Mouse (Mus musculus) kidney, adult 18-20 months (tissue): Measurements from ENCODE around the gene Ankrd12.

Experiments used
- DNase-seq: peaks from one replicate; pipeline ENCODE4 v3.0.0; 2021

The Ankrd12 gene

DNA sequence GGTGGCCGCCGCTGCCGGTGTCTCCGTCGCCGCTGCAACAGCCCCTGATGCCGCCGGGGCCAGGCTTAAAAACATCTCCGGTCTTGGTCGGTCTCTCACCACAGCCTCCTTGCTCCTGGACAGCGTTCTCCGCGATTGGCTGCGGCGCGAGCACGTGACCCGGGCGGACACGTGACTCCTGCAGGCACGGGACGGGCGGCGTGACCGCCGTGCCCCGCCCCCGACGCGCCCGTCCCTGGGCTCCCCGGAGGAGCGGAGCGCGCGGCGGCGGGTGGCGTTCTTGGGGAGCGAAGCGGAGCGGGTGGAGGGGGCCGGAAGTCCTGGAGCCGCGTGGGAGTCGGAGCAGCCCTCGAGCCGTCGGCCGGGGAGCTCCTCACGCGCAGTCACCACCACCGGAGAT lies at the start of gene Ankrd12:
Gene Ankrd12 (minus strand): TSS at position 156 of the 400 bp plus-strand sequence.
- DNase-seq = peak; percentile 98

DNA sequence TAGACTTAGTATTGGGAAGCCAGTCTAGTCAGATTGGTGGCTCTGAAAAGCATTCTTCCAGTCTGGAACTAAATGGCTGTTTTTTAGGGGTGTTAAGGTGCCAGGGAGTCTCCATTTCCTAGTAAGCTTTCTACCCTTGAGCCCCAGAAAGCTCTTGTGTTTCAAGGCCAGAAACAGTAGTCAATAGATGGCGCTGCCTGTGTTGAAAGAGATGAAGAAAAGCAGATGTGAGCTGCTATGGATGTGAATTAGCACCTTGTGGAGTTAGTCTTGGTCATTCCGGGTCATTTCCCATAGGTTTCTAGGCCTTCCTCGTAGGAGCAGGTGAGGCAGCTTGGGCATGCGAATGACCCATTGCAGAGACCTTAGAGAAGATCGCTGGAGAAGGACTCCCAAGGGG lies 48.3 kb upstream of the Ankrd12 start:
- no peak for DNase-seq

- DNase-seq = no peak
Measured at GRCm38 (mm10) chr17:66123816-66124610, 47.1 kb upstream of the Ankrd12 start.

- peak; percentile 95 for DNase-seq
Measured at GRCm38 (mm10) chr17:66123066-66123815, 46.4 kb upstream of the Ankrd12 start, which contains the start of gene Ddx11. Gene Ddx11 (plus strand): TSS chr17:66123520.

GRCm38 (mm10) chr17:66120701-66121100 lies 43.8 kb upstream of the Ankrd12 start:
- DNase-seq = no peak

GRCm38 (mm10) chr17:66118991-66119390 lies 42.1 kb upstream of the Ankrd12 start:
- no peak for DNase-seq

- DNase-seq = no peak
Measured at GRCm38 (mm10) chr17:66112166-66112565, 35.3 kb upstream of the Ankrd12 start.

DNA sequence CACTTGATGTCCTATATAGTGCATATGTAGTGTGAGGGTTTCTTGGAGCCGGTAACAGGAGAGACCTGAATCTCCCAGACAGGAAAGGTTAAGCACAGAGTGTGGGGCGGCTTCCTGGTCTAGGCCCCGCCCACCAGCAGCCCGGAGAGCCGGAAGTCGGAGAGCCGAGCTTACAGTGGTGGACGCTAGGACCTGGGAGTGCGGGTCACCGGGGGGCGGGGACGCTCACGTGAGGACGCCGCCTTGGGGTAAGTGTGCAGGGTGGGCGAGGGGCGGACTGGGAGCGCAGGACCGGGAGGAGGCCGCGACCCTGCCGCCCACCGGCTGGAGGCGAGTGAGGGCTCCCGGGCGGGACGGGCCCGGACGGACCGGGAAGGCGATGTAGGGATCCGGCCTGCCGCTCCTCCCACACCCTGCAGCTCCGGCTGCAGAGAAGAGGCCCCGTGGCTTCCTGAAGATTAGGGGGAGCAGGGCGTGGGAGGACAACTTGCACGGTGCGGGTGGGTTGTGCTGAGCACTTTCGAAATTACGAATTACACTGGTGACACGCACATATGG lies 34.6 kb upstream of the Ankrd12 start, which contains the start of gene Washc1:
Gene Washc1 (plus strand): TSS at position 144 of the 558 bp plus-strand sequence.
- peak; percentile 90 for DNase-seq

GRCm38 (mm10) chr17:66110746-66111145 lies 33.9 kb upstream of the Ankrd12 start:
- no peak for DNase-seq

GRCm38 (mm10) chr17:66108198-66108597 lies 31.3 kb upstream of the Ankrd12 start:
- DNase-seq = no peak

- DNase-seq = no peak
Measured at GRCm38 (mm10) chr17:66107466-66107865, 30.6 kb upstream of the Ankrd12 start.

- peak; percentile 60 for DNase-seq
Measured at GRCm38 (mm10) chr17:66106601-66107267, 29.8 kb upstream of the Ankrd12 start.

GRCm38 (mm10) chr17:66104076-66104475 lies 27.2 kb upstream of the Ankrd12 start:
- DNase-seq = no peak

DNA sequence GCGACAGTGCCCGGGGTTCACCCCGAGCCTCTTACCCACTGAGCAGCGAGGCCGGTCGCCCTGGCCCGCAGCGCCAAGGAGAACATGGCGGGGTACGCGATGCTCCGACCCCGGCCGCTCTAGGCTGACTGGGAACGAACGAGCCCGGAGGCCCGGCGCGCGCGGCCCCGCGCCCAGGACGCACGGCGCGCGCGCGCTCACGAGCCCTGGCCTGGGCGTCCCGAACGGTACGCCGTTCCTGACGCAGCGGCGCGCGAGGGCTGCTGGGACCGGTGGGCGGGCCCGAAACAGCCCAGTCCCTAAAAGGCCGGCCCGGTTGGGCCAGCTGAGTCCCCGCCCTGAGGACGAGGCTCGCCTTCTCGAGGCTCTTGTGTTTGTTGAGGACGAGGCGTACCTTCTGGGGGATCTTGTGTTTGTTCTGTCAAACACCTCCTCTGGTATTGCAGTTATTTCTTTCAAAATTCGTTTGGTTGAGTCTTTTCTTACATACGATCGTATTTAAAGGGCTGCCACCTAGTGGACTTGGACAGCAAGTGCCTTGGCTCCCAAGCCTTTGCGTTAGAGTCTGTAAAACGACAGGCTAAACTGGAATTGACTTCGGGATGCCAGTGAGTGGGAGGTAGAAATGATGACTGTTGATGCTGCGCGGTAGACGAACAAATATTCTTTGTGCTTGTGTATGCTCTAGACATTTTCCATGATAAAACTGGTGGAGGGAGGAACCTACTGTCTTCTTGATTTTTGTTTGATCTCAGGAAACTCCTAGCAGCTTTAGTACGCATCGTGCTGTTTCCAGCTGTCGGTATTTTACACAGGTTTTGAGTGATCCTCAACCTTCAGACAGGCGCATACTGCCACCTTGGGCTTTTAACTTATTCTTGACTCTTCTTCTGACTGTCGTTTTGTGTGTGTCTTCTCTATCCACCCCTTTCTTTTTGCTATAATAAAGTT lies 24.8 kb upstream of the Ankrd12 start, which contains the start of gene Ndufv2:
Gene Ndufv2 (minus strand): TSS at position 180 of the 951 bp plus-strand sequence.
- DNase-seq = peak; percentile 92

DNA sequence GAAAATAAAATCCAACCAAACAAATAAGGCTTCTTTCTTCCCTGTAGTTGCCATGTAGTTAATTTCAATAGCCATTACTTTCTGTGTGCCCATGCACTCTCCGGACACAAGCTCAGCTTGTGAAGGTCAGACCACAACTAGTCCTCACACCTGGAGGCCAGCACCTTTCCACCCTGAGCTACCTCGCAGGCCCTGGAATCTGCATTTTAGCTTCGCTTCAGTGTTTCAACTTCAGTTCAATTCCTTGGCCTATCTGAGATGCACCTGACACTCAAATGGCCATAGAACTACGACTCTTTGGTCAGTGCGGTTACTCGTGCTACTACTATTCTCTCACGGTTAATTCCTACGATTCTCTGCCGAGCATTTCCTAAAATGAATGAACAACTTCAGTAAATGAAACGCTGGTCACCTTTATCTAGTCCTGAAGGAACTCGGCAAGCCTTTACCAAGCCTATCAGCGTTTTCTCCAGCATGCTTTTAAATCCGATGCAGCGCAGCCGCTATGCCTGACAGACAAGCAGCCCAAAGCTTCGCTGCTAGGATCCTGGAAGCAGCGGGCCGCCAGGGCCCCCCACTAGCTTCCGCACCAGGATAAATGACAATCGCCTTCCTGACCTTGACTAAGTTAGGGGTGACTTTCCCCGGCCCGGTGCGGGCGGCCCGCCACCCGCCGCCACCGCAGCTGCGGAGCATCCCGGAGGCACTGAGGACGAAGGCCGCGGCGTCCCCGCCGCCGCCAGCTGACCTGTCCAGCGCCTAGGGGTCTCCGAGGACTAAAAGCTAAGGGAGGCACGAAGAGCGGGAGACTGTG lies 23.9 kb upstream of the Ankrd12 start:
- no peak for DNase-seq

DNA sequence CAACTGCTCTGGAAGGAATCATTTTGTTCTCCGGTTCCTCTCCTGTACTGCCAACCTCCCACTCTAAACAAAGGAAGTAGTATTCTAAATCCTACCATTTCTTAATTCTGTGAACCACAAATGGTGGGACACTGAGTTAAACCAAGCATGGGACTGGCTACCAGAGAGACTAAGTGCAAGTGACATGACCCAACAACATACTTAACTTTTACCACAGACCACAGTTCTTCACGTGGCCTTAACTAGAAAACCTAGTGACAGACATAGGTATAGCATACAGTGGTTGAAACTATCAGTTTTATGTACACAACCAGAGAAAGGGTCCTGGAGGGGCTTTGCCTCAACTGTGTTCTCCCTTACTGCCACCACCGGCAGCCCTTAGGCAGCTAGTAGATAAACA lies 15.8 kb upstream of the Ankrd12 start:
- DNase-seq = no peak

- no peak for DNase-seq
Measured at GRCm38 (mm10) chr17:66092065-66092464, 15.2 kb upstream of the Ankrd12 start.

DNA sequence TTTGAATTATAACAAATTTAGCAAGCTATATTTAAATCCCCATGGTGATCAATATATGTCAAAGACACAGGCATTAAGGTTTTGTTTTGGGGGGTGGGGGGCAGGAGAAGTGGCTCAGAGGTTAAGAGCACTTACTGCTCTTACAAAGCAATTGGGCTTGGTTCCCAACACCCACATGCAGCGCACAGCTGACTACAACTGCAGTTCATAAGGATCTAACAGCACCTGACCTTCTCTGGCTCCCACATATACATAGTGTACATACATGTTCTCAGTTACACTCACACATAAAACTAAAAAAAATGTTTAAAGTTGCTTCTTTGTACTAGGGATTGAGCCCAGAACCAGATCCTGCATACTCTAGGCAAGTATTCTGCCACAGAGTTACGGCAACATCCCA lies 14.5 kb upstream of the Ankrd12 start:
- no peak for DNase-seq

GRCm38 (mm10) chr17:66090251-66090650 lies 13.4 kb upstream of the Ankrd12 start:
- DNase-seq = no peak

GRCm38 (mm10) chr17:66085038-66085437 lies 8.1 kb upstream of the Ankrd12 start:
- DNase-seq = no peak

- DNase-seq = no peak
Measured at GRCm38 (mm10) chr17:66084486-66084885, 7.6 kb upstream of the Ankrd12 start.
